8 mouse cellular contexts compared by ENCODE assay signal in the genomic region with DNA sequence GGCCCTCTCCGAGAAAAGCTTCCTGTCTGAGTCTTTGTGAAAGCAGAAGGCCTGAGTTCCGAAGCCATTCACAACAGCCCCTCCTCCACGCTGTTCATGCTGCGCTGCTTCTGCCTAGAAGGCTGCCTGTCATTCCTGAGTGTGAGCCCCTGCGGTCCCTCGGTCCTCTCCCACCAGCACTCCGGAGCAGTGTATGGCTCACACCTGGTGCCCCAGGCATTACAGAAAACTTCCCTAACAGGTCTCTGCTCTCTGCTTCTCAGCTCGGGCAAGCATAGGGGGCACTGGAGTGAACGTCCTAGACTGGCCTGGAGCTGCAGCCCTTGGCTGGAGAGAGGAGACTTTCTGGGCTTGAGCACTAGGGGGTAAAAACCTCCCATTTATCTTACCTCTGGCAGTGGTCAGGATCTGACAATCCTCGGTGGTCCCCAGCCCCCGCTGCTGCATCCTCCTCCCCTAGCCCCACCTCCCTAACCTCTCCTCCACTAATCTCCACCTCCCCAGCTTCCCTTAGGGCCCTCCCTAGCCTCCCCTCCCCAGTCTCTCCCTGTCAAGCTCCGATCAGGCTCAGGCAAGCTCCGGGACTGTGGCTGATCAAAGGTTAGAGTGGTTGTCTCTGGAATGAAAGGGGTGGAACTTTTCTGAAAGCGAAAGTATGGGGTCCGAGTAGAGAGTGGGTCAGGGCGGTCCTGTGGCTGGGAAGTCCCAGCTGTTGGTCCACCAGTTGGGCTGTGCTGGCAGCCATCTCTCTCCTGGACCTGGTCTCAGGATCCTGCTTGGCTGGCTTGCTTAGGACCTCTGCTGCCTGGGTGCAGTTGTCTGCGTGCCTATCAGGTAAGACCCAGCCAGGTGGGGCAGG. TPM values are rescaled to one million over a fixed set of nuclear protein-coding genes. Genes with fewer than 3 reads are reported as not detected.
DNase-seq lines count a peak whose midpoint lies in the region; ATAC-seq and TF ChIP-seq lines count a peak whose summit lies in the region.

A gene (plus strand): TSS at position 97 of the 859 bp plus-strand sequence.

- H3K27ac ChIP-seq in embryonic facial prominence, embryonic 14.5 days (replicated peaks; ENCODE audit: low read depth, low read length) = 0 out of 2 replicates have a peak within 1 kb of the TSS, but pooled peaks have one; percentile 18
- no peak within 1 kb of the TSS for H3K27ac ChIP-seq in hindbrain, embryonic 15.5 days (replicated peaks)
- peak within 1 kb of the TSS; percentile 55 for H3K27ac ChIP-seq in liver, embryonic 12.5 days
- H3K27ac ChIP-seq in olfactory bulb, adult 2 months (ENCODE audit: insufficient read depth, low read depth, low read length) = no peak within 1 kb of the TSS

- no peaks in the 10 kb centered on the region for H3K9me3 ChIP-seq in erythroblast, embryonic 14.5 days (ENCODE audit: control insufficient read depth, low read length)
- H3K9me3 ChIP-seq in embryonic facial prominence, embryonic 14.5 days (ENCODE audit: control insufficient read depth, low read length) = no peaks in the 10 kb centered on the region
- H3K9me3 ChIP-seq in hindbrain, embryonic 15.5 days = no peaks in the 10 kb centered on the region
- no peaks in the 10 kb centered on the region for H3K9me3 ChIP-seq in liver, embryonic 12.5 days (replicated peaks)

- peak within 1 kb of the TSS; percentile 52 for H3K9ac ChIP-seq in embryonic facial prominence, embryonic 14.5 days (ENCODE audit: low read depth, low read length)
- H3K9ac ChIP-seq in hindbrain, embryonic 15.5 days = no peak within 1 kb of the TSS
- H3K9ac ChIP-seq in liver, embryonic 12.5 days = peak within 1 kb of the TSS; percentile 18

- peaks cover 65% of the 10 kb centered on the region for H3K27me3 ChIP-seq in erythroblast, embryonic 14.5 days (ENCODE audit: control insufficient read depth)
- H3K27me3 ChIP-seq in embryonic facial prominence, embryonic 14.5 days (replicated peaks; ENCODE audit: control insufficient read depth, insufficient read depth, low read length) = peaks cover 10% of the 10 kb centered on the region
- peaks cover 17% of the 10 kb centered on the region for H3K27me3 ChIP-seq in hindbrain, embryonic 15.5 days
- peaks cover 78% of the 10 kb centered on the region for H3K27me3 ChIP-seq in liver, embryonic 12.5 days (replicated peaks)

- peak within 1 kb of the TSS; percentile 67 for H3K4me2 ChIP-seq in embryonic facial prominence, embryonic 14.5 days (ENCODE audit: low read depth, low read length)
- H3K4me2 ChIP-seq in hindbrain, embryonic 15.5 days = peak within 1 kb of the TSS; percentile 45
- peak within 1 kb of the TSS; percentile 61 for H3K4me2 ChIP-seq in liver, embryonic 12.5 days

- H3K4me1 ChIP-seq in erythroblast, embryonic 14.5 days (ENCODE audit: control insufficient read depth) = peaks cover 31% of the 10 kb centered on the region
- H3K4me1 ChIP-seq in embryonic facial prominence, embryonic 14.5 days (ENCODE audit: control insufficient read depth, insufficient read depth, low read length) = peaks cover 26% of the 10 kb centered on the region
- H3K4me1 ChIP-seq in hindbrain, embryonic 15.5 days (replicated peaks) = peaks cover 19% of the 10 kb centered on the region
- peaks cover 57% of the 10 kb centered on the region for H3K4me1 ChIP-seq in liver, embryonic 12.5 days
- peaks cover 22% of the 10 kb centered on the region for H3K4me1 ChIP-seq in olfactory bulb, adult 2 months (ENCODE audit: control insufficient read depth, insufficient read depth, low read length)

- WGBS in embryonic facial prominence, embryonic 14.5 days = 3% methylated on average over 16 of the region's 17 CpGs
- WGBS in hindbrain, embryonic 15.5 days = 6% methylated on average over 17 of the region's 17 CpGs
- 4% methylated on average over 17 of the region's 17 CpGs for WGBS in liver, embryonic 12.5 days (ENCODE audit: insufficient replicate concordance)
- 22% methylated on average over 17 of the region's 17 CpGs for whole genome bisulfite sequencing in olfactory bulb, adult 2 months

- peak; percentile 66 for DNase-seq in embryonic facial prominence, embryonic 14.5 days (ENCODE audit: low spot score)
- no peak for DNase-seq in cerebellum, adult 9-11 months
- no peak for DNase-seq in thymus, postnatal 36 days

- no peaks in the 10 kb centered on the region for H3K36me3 ChIP-seq in erythroblast, embryonic 14.5 days (ENCODE audit: control insufficient read depth)
- H3K36me3 ChIP-seq in embryonic facial prominence, embryonic 14.5 days (ENCODE audit: control insufficient read depth, insufficient read depth, low read length) = no peaks in the 10 kb centered on the region
- H3K36me3 ChIP-seq in hindbrain, embryonic 15.5 days = no peaks in the 10 kb centered on the region
- H3K36me3 ChIP-seq in liver, embryonic 12.5 days = no peaks in the 10 kb centered on the region

- ATAC-seq in erythroblast, adult 5-6 weeks (replicated peaks; ENCODE audit: low FRiP score, poor library complexity, severe bottlenecking) = no peak
- peak; percentile 63 for ATAC-seq in embryonic facial prominence, embryonic 14.5 days (ENCODE audit: low read depth)
- ATAC-seq in hindbrain, embryonic 15.5 days (ENCODE audit: low FRiP score, low read depth) = no peak
- peak; percentile 61 for ATAC-seq in liver, embryonic 12.5 days

- no peak for TF ChIP-seq CTCF in olfactory bulb, adult 2 months (IDR thresholded peaks at IDR 0.05; ENCODE audit: insufficient read depth, low read depth, low read length)

- no peak for TF ChIP-seq POLR2A in olfactory bulb, adult 2 months (IDR thresholded peaks at IDR 0.05; ENCODE audit: insufficient read depth, low read depth, low read length)

- peak within 1 kb of the TSS; percentile 49 for H3K4me3 ChIP-seq in erythroblast, embryonic 14.5 days (replicated peaks)
- H3K4me3 ChIP-seq in embryonic facial prominence, embryonic 14.5 days (ENCODE audit: low read depth, low read length) = peak within 1 kb of the TSS; percentile 29
- no peak within 1 kb of the TSS for H3K4me3 ChIP-seq in hindbrain, embryonic 15.5 days
- peak within 1 kb of the TSS; percentile 40 for H3K4me3 ChIP-seq in liver, embryonic 12.5 days
- H3K4me3 ChIP-seq in olfactory bulb, adult 2 months (ENCODE audit: insufficient read depth, low read depth, low read length) = 0 out of 2 replicates have a peak within 1 kb of the TSS, but pooled peaks have one; percentile 4

RNA-seq across cellular contexts. Expression of the gene that starts here (rescaled TPM):
- 0.23 and 0.25 TPM in 2 replicates for polyA plus RNA-seq in erythroblast, embryonic 14.5 days (2012)
- total RNA-seq in erythroblast, adult 5-6 weeks (2015; ENCODE audit: low replicate concordance) = not detected in 2 replicates
- not detected in 2 replicates for total RNA-seq in erythroblast, adult 5-6 weeks (2017; ENCODE audit: low replicate concordance)
- polyA plus RNA-seq in embryonic facial prominence, embryonic 14.5 days (2014; fragmentation: Nextera tagmentation; extraction: Ambion mirVana) = 8.7 and 9.4 TPM in 2 replicates
- polyA plus RNA-seq in hindbrain, embryonic 15.5 days (2015; fragmentation: Nextera tagmentation; extraction: Ambion mirVana) = 2.2 and 2.9 TPM in 2 replicates
- polyA plus RNA-seq in liver, embryonic 12.5 days (2016; fragmentation: Nextera tagmentation; extraction: Ambion mirVana) = 15.5 and 18.2 TPM in 2 replicates
- polyA plus RNA-seq in olfactory bulb, adult 2 months (2012; ENCODE audit: insufficient read depth, insufficient read length, low replicate concordance, missing spikeins) = not detected in 2 replicates

Comparison
In these comparisons a context has a peak if more than half of its experiments do, and no peak if none do; other contexts are left out.
1. ATAC-seq: peak in embryonic facial prominence, embryonic 14.5 days (single experiment) and liver, embryonic 12.5 days (single experiment); none in erythroblast, adult 5-6 weeks (single experiment) and hindbrain, embryonic 15.5 days (single experiment).
2. H3K27ac ChIP-seq: peak in embryonic facial prominence, embryonic 14.5 days (single experiment) and liver, embryonic 12.5 days (single experiment); none in hindbrain, embryonic 15.5 days (single experiment) and olfactory bulb, adult 2 months (single experiment).
3. Peak in every context shown above with its lines, with median percentiles within 50 percentile points of each other: H3K4me2 ChIP-seq.